Mouse (Mus musculus) cortical plate, adult 2 months (tissue): ENCODE data around the gene Micu1.

Source experiments
- CTCF ChIP-seq: fragments of 200-500 bp; IDR thresholded peaks from 2 replicates; pipeline ENCODE4 v1.5.1; 2011; ENCODE audit warnings: mild to moderate bottlenecking, control low read depth, low read length; ENCODE audit not compliant: insufficient read depth; ENCODE audit errors: extremely low read depth
- POLR2A ChIP-seq: fragments of 200-500 bp; IDR thresholded peaks from 2 replicates; pipeline ENCODE4 v1.6.1; 2011; ENCODE audit warnings: mild to moderate bottlenecking, low read length, control low read depth; ENCODE audit not compliant: insufficient read depth; ENCODE audit errors: extremely low read depth

DNA sequence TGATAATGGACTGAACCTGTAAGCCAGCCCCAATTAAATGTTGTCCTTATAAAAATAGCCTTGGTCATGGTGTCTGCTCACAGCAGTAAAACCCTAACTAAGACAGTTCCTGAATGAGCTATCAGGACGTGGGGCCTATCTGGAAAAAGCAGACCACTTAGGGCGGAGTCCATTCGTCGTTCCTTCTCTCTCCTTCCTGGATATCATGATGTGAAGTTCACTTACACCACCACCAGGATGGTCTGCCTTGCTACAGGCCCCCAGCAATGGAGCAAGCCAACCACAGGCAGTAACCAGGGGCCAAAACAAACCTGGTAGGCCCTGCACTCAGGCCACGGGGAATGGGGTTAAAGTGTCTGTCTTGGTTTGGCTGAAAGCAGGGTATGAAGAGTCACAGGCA is 171.3 kb downstream of the Micu1 start:
- no peak for TF ChIP-seq CTCF
- no peak for TF ChIP-seq POLR2A
